Mouse (Mus musculus): ENCODE results near the gene Tet2. TPM values are rescaled to one million over a fixed set of nuclear protein-coding genes. Genes with fewer than 3 reads are reported as not detected.

Tet2 gene
- polyA plus RNA-seq, 1 experiment from 2014 or later, result 10.7 TPM

DNA sequence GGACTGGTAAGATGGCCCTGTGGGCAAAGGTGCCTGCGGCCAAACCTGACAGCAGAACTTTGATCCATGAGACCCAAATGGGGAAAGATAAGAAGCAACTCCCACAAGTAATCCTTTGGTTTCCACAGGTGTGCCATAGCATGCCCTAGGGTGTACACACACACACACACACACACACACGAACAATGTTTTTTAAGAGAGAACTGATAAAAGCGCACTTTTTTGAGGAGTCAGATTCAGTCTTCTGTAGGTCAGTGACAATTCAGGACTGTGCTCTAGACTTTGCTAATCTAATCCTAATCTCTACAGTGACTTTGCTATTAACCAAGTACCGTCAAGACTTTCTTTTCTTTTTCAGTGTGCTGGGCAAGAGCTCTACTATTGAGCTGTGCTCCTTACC is 9.2 kb upstream of the Tet2 start:
- no peak overlapping the region for H3K4me2 ChIP-seq (ENCODE audit: low read depth, low read length)
- no peak for ATAC-seq
- peaks cover 5% of the 10 kb centered on the region; the same call in 1 of the 2 replicates for H3K4me1 ChIP-seq (ENCODE audit: control insufficient read depth, insufficient read depth, low read length)
- no peak overlapping the region for H3K9ac ChIP-seq (ENCODE audit: low read depth, low read length)
- no peaks in the 10 kb centered on the region for H3K9me3 ChIP-seq (ENCODE audit: control insufficient read depth, low read length)
- H3K27ac ChIP-seq (ENCODE audit: low read length), result no peak overlapping the region
- WGBS, result 93% methylated on average over 4 of the region's 4 CpGs
- no peak overlapping the region for H3K4me3 ChIP-seq (ENCODE audit: low read length)
- H3K36me3 ChIP-seq (ENCODE audit: control insufficient read depth, insufficient read depth, low read length), result no peaks in the 10 kb centered on the region
- H3K27me3 ChIP-seq (replicated peaks; ENCODE audit: control insufficient read depth, insufficient read depth, low read length), result no peaks in the 10 kb centered on the region

DNA sequence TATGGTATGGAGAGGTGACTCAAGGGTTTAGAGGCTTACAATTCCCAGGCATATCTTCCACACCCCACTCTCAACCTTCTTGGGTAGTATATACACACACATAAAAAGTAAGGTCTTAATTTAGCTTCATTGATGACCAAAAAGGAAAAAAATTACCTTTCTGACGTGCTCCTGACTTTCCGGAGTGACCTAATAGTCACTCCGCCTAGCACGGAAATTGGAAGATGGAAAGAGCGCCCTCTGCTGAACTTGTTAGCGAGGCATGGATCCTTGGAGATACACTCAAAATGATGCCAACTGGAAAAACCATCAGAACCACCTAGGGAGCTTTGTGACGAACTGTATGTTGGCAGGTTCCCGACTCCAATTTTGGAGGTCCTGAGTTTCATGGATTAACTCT is 7.0 kb upstream of the Tet2 start:
- WGBS, result 74% methylated on average over 8 of the region's 8 CpGs
- H3K36me3 ChIP-seq (ENCODE audit: control insufficient read depth, insufficient read depth, low read length), result no peaks in the 10 kb centered on the region
- no peak overlapping the region for H3K9ac ChIP-seq (ENCODE audit: low read depth, low read length)
- no peaks in the 10 kb centered on the region for H3K9me3 ChIP-seq (ENCODE audit: control insufficient read depth, low read length)
- no peak overlapping the region for H3K27ac ChIP-seq (ENCODE audit: low read length)
- H3K4me2 ChIP-seq (ENCODE audit: low read depth, low read length), result no peak overlapping the region
- H3K4me3 ChIP-seq (ENCODE audit: low read length), result no peak overlapping the region
- no peak for ATAC-seq
- H3K4me1 ChIP-seq (ENCODE audit: control insufficient read depth, insufficient read depth, low read length), result peaks cover 5% of the 10 kb centered on the region; the same call in 1 of the 2 replicates
- no peaks in the 10 kb centered on the region for H3K27me3 ChIP-seq (replicated peaks; ENCODE audit: control insufficient read depth, insufficient read depth, low read length)

DNA sequence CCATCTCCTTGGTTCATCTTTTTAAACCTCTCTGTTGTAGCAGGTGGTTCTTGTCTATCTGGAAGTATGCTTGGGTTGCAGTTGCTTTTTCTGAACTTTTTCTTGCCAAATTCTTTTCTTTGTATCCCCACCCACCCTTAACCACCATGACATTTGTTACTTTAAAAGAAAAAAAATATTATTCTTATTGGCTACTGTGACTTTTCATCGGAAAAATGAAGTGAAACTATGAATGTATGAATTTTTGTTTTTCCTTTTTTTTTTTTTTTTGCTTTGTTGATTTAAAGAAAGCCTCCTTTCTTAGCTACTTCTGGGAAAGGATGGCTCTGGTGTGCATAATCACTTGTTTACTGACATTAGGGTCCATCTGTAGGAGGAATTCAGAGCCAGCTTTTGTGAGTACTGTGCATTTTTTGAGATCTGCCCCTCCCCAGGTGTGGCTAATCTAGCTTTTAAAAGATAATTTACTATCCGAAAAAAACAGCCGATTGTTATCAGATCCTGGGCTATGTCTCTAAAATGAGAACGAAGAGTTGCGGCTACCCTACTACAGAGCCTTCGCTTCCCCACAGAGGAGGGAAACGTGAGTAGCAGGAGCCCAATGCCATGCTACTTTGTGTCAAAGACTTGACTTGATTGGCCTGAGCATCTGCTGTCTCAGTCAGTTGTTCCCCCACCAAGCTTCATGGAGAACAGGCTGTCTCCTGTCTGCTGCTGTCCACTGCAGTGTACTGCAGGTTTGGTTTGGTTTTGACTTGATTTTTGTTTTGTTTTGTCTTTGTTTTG is 4.6 kb upstream of the Tet2 start:
- no peak overlapping the region for H3K9ac ChIP-seq (ENCODE audit: low read depth, low read length)
- WGBS, result 62% methylated on average over 7 of the region's 7 CpGs
- H3K36me3 ChIP-seq (ENCODE audit: control insufficient read depth, insufficient read depth, low read length), result no peaks in the 10 kb centered on the region
- H3K27me3 ChIP-seq (replicated peaks; ENCODE audit: control insufficient read depth, insufficient read depth, low read length), result no peaks in the 10 kb centered on the region
- no peaks in the 10 kb centered on the region for H3K9me3 ChIP-seq (ENCODE audit: control insufficient read depth, low read length)
- ATAC-seq, result no peak
- H3K4me2 ChIP-seq (ENCODE audit: low read depth, low read length), result no peak overlapping the region
- H3K4me1 ChIP-seq (ENCODE audit: control insufficient read depth, insufficient read depth, low read length), result no peaks in the 10 kb centered on the region
- H3K4me3 ChIP-seq (ENCODE audit: low read length), result no peak overlapping the region
- no peak overlapping the region for H3K27ac ChIP-seq (ENCODE audit: low read length)

DNA sequence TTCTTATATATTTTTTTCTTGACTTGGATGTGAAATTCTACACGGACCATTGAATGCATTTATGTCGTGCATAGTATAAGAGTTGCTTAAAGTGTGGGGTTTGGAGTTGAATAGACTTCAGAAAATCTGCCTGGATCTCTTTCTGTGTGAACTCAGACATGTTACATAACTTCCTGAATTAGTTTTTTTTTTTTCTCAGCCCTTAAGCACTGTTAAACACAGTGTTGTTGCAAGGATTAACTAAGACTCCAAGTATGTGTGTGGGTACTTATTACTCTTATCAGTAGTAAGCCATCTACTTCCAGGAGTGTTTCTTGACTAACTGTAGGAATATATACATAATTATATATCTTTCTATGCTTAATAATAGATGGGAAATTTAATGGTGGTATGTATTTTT is 3.7 kb upstream of the Tet2 start:
- no peaks in the 10 kb centered on the region for H3K4me1 ChIP-seq (ENCODE audit: control insufficient read depth, insufficient read depth, low read length)
- H3K9me3 ChIP-seq (ENCODE audit: control insufficient read depth, low read length), result no peaks in the 10 kb centered on the region
- no peaks in the 10 kb centered on the region for H3K27me3 ChIP-seq (replicated peaks; ENCODE audit: control insufficient read depth, insufficient read depth, low read length)
- no peak overlapping the region for H3K4me3 ChIP-seq (ENCODE audit: low read length)
- no peak overlapping the region for H3K9ac ChIP-seq (ENCODE audit: low read depth, low read length)
- no peak overlapping the region for H3K4me2 ChIP-seq (ENCODE audit: low read depth, low read length)
- ATAC-seq, result no peak
- 73% methylated on average over 2 of the region's 2 CpGs for WGBS
- H3K36me3 ChIP-seq (ENCODE audit: control insufficient read depth, insufficient read depth, low read length), result no peaks in the 10 kb centered on the region
- no peak overlapping the region for H3K27ac ChIP-seq (ENCODE audit: low read length)

DNA sequence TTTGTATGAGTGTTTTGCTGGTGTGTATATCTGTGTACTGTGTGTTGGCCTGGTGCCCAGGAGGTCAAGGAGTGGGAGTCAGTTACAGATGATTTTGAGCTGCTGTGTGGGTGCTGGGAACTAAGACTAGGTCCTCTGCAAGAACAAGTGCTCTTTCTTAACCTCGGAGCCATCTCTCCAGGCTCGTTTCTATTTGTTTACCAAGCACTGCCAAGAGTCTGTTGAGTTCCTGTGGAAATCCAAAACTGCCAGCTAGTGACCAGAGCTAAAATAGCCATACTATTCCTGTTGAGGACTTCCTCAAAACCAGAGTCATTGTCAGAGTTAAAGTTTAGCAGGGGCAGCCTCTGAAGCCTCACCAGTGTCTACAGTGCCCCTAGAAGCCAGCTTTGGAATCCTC is 1.9 kb upstream of the Tet2 start:
- H3K36me3 ChIP-seq (ENCODE audit: control insufficient read depth, insufficient read depth, low read length), result no peaks in the 10 kb centered on the region
- H3K27ac ChIP-seq (ENCODE audit: low read length), result no peak overlapping the region
- ATAC-seq, result no peak
- peaks cover 3% of the 10 kb centered on the region; the same call in 1 of the 2 replicates for H3K4me1 ChIP-seq (ENCODE audit: control insufficient read depth, insufficient read depth, low read length)
- 47% methylated on average over 2 of the region's 2 CpGs for WGBS
- no peak overlapping the region for H3K4me3 ChIP-seq (ENCODE audit: low read length)
- no peak overlapping the region for H3K9ac ChIP-seq (ENCODE audit: low read depth, low read length)
- no peaks in the 10 kb centered on the region for H3K9me3 ChIP-seq (ENCODE audit: control insufficient read depth, low read length)
- no peak overlapping the region for H3K4me2 ChIP-seq (ENCODE audit: low read depth, low read length)
- H3K27me3 ChIP-seq (replicated peaks; ENCODE audit: control insufficient read depth, insufficient read depth, low read length), result no peaks in the 10 kb centered on the region

DNA sequence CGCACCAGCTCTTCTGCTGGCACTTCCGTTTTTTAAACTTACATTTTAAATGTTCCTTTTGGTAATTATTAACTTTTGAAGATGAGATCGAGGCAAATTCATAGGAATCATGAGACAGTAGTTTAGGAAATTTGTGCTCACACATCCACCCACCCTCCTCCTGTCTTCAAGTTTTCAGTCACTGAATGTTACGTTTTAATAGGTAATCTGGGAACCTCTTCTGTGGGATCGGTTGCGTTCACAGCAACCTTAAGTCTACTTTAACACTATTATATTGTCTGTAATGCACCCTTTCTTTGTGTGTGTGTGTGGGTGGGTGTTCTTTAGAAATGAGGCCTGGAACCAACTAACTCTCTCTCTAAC is 346 bp upstream of the Tet2 start:
- WGBS, result 22% methylated on average over 6 of the region's 6 CpGs
- Histone ChIP-seq H3K27ac (ENCODE audit: low read length) (peak overlapping the region; percentile 97), H3K9ac (ENCODE audit: low read depth, low read length) (peak overlapping the region; percentile 90; the same call in 1 of the 2 replicates)

DNA sequence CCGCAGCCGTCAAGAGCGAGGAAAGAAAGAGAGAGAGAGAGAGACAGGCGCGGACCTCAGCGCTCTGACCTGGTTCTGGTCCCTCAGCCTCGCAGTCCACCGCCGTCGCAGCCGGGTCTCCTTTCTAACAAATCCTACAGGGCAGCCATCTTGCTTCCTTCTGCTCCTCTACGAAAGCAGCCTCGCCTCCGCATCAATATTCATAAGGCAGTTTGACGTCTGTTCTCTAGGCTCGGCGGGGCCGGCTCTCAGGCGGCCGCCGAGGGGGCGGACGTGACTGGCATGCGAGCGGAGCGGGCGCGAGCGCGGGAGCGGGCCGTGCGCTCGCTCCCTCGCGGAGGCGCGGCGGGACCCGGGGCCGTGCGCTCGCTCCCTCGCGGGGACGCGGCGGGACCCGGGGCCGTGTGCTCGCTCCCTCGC is 798 bp downstream of the Tet2 start:
- ATAC-seq, result peak; percentile 92
- Histone ChIP-seq H3K4me1 (ENCODE audit: control insufficient read depth, insufficient read depth, low read length) (peaks cover 6% of the 10 kb centered on the region), H3K27ac (ENCODE audit: low read length) (peak overlapping the region; percentile 97), H3K27me3 (replicated peaks; ENCODE audit: control insufficient read depth, insufficient read depth, low read length) (no peaks in the 10 kb centered on the region), H3K4me3 (ENCODE audit: low read length) (peak overlapping the region; percentile 79), H3K9me3 (ENCODE audit: control insufficient read depth, low read length) (no peaks in the 10 kb centered on the region), H3K4me2 (ENCODE audit: low read depth, low read length) (peak overlapping the region; percentile 77), H3K36me3 (ENCODE audit: control insufficient read depth, insufficient read depth, low read length) (no peaks in the 10 kb centered on the region), H3K9ac (ENCODE audit: low read depth, low read length) (peak overlapping the region; percentile 90)
- under 1% methylated on average over 50 of the region's 52 CpGs for WGBS

More for the DNA sequence above, 346 bp upstream of the Tet2 start:
- Histone ChIP-seq H3K4me2 (ENCODE audit: low read depth, low read length) (peak overlapping the region; percentile 77), H3K36me3 (ENCODE audit: control insufficient read depth, insufficient read depth, low read length) (no peaks in the 10 kb centered on the region), H3K27me3 (replicated peaks; ENCODE audit: control insufficient read depth, insufficient read depth, low read length) (no peaks in the 10 kb centered on the region), H3K4me3 (ENCODE audit: low read length) (peak overlapping the region; percentile 79), H3K9me3 (ENCODE audit: control insufficient read depth, low read length) (no peaks in the 10 kb centered on the region), H3K4me1 (ENCODE audit: control insufficient read depth, insufficient read depth, low read length) (peaks cover 6% of the 10 kb centered on the region)
- no peak for ATAC-seq

DNA sequence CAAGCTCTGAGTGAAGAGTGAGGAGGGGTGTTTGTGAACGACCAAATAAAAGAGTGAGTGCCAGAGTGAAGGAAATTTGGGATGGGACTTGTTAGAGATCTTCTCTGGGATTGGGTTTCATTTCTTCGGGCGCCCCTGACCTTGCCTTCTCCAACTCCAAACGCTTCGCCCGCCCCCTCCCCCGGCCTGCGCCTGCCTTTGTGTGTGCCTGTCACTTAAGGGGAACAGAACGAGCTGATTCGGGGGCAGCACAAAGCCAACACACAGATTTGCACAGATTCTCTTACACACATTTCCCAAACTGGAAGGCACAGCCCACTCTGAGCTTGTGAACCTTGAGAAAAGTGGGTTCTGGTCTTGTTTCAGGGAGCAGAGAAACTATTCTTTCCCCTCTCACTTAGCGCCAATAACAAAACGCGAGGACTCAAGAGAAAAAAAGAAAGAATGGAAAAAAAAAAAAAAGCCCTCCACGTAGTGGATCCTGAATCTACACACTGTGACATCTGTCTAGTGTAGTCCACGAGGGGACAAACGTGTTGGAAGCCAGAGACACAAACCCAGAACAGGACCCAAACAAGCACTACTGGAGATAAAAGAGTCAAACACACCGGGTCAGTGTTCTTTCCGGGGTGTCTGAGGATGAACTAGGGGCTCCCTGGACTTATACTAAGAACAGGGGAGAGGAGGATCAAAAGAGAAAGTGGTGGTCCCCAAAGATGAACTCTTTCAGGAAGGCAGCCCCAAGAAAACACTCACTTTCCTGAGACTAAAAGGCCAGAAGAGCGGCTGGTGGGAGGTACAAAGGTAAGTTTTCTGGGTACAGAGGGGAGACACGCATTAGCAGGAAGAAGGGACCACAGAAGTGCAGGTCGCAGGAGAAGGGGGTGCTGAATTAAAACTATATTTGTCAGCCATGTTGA is 1.6 kb downstream of the Tet2 start:
- peak overlapping the region; percentile 79 for H3K4me3 ChIP-seq (ENCODE audit: low read length)
- H3K27ac ChIP-seq (ENCODE audit: low read length), result peak overlapping the region; percentile 97
- H3K4me1 ChIP-seq (ENCODE audit: control insufficient read depth, insufficient read depth, low read length), result peaks cover 6% of the 10 kb centered on the region
- peak; percentile 19; the same call in 1 of the 2 replicates for ATAC-seq
- H3K36me3 ChIP-seq (ENCODE audit: control insufficient read depth, insufficient read depth, low read length), result no peaks in the 10 kb centered on the region
- 0 out of 2 replicates have a peak, but pooled peaks cover 3% of the 10 kb centered on the region for H3K9me3 ChIP-seq (ENCODE audit: control insufficient read depth, low read length)
- WGBS, result 1% methylated on average over 21 of the region's 21 CpGs
- H3K4me2 ChIP-seq (ENCODE audit: low read depth, low read length), result peak overlapping the region; percentile 77
- H3K27me3 ChIP-seq (replicated peaks; ENCODE audit: control insufficient read depth, insufficient read depth, low read length), result no peaks in the 10 kb centered on the region
- H3K9ac ChIP-seq (ENCODE audit: low read depth, low read length), result peak overlapping the region; percentile 90

DNA sequence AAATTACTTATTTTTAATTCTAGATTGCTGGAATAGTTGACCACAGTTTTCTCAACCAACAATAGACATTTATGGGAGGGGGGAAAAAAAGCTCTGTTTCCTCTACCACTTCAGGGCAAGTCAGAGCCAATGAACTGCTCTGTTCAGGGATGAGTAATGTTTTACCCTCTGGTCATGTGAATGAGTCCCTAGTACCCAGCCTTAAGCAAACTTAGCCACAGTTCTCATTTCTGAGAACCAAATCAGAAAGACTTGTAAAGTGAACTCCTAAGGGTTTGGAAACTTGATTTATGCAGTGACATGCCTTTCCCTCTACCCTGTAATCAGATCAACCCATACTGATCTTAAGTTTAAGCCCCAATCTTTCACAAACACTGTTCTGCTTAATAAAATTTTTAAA is 2.9 kb downstream of the Tet2 start:
- Histone ChIP-seq H3K4me3 (ENCODE audit: low read length) (0 out of 2 replicates have a peak overlapping the region, but pooled peaks have one; percentile 2), H3K4me1 (ENCODE audit: control insufficient read depth, insufficient read depth, low read length) (peaks cover 6% of the 10 kb centered on the region), H3K9me3 (ENCODE audit: control insufficient read depth, low read length) (0 out of 2 replicates have a peak, but pooled peaks cover 3% of the 10 kb centered on the region), H3K4me2 (ENCODE audit: low read depth, low read length) (peak overlapping the region; percentile 30; the same call in 1 of the 2 replicates), H3K36me3 (ENCODE audit: control insufficient read depth, insufficient read depth, low read length) (no peaks in the 10 kb centered on the region), H3K27me3 (replicated peaks; ENCODE audit: control insufficient read depth, insufficient read depth, low read length) (no peaks in the 10 kb centered on the region), H3K9ac (ENCODE audit: low read depth, low read length) (no peak overlapping the region; the same call in 1 of the 2 replicates), H3K27ac (ENCODE audit: low read length) (peak overlapping the region; percentile 4; the same call in 1 of the 2 replicates)
- no peak for ATAC-seq

All from intestine, embryonic 16.5 days (tissue).